Mouse (Mus musculus): ENCODE results near the gene Rev3l. TPM values are rescaled to one million over a fixed set of nuclear protein-coding genes. Genes with fewer than 3 reads are reported as not detected.
"Not testable (repeated sequence)": the region's sequence is repeated elsewhere in the genome, so short reads cannot be mapped to it uniquely, and the experiment has no call there.

Rev3l gene
- polyA plus RNA-seq, 1 experiment from 2014 or later: 32.2 TPM

DNA sequence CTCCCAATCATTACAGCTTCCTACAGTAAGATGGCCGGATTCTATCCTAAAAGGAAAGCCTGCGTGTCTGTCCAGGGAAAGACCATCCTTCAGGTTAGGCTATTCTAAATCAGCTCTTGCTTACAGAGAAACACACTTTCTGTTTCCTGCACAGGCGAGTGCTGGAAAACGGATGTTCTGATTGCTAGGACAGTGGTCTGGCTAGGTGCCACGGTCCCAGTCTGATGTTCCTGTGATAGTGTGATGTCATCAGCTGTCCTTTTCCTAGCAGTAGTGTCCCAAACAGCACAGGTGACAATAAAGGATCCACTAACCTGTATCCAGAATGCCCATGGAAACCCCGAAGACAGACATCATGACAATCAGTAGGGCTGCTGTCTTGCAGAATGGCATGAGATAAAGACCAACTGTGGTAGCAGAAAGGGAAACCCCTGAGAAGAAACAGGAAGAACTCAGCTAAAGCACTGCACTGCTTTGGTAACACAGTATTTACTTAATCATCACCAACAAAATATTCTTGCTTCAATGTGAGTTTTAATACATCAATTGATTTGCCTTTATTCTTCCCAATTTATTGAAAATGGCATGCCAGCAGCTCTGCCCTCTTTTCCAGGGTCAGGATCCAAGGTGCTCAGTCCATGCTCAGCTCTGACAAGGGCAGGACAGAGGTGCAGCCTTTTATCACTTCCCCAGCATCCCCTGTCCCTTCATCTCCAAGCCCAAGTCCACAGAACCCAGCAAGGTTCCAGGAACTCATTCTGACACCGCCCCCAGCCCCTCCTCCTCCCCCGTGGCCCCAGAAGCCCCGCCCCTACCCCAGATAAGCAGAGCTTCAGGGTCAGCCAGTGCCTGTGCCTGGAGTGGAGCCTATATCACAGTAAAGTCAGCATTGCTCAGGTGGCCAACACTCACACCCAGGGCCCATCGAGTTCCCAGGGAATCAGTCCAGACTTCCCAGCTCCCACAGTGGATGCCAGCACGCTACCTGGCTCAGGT, 162.1 kb downstream of the Rev3l start:
- Histone ChIP-seq H3K36me3 (ENCODE audit: control insufficient read depth, insufficient read depth, low read length) (no peaks in the 10 kb centered on the region), H3K27me3 (replicated peaks; ENCODE audit: control insufficient read depth, insufficient read depth, low read length) (no peaks in the 10 kb centered on the region), H3K9me3 (ENCODE audit: control insufficient read depth, low read length) (no peaks in the 10 kb centered on the region), H3K27ac (ENCODE audit: low read depth, low read length) (no peak overlapping the region), H3K4me2 (ENCODE audit: low read length) (no peak overlapping the region), H3K9ac (ENCODE audit: low read depth, low read length) (no peak overlapping the region), H3K4me1 (ENCODE audit: control insufficient read depth, insufficient read depth, low read depth, low read length) (peaks cover 5% of the 10 kb centered on the region; the same call in 1 of the 2 replicates), H3K4me3 (ENCODE audit: low read length) (no peak overlapping the region)
- ATAC-seq: no peak
- WGBS: 79% methylated on average over 11 of the region's 11 CpGs

DNA sequence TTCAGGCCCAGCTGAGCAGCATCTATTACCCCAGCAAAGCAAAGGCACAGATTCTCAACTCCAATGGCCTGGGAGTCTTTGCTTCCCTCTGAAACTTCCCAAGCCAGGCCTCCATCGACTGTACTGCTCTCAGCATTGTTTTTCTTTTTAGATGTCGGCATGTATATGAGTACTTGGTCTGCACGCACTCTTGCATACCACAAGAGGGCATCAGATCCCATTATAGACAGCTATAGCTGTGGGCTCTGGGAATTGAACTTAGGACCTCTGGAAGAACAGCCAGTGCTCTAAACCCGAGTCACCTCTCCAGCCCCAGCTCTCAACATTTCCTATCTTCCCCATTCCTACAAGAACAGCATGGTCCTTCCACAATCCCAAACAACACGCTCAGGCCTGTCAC, 164.6 kb downstream of the Rev3l start:
- no peak overlapping the region for H3K4me3 ChIP-seq (ENCODE audit: low read length)
- no peak for ATAC-seq
- H3K27ac ChIP-seq (ENCODE audit: low read depth, low read length): no peak overlapping the region
- H3K9me3 ChIP-seq (ENCODE audit: control insufficient read depth, low read length): no peaks in the 10 kb centered on the region
- peaks cover 5% of the 10 kb centered on the region; the same call in 1 of the 2 replicates for H3K4me1 ChIP-seq (ENCODE audit: control insufficient read depth, insufficient read depth, low read depth, low read length)
- 87% methylated on average over 5 of the region's 5 CpGs for WGBS
- H3K27me3 ChIP-seq (replicated peaks; ENCODE audit: control insufficient read depth, insufficient read depth, low read length): no peaks in the 10 kb centered on the region
- H3K4me2 ChIP-seq (ENCODE audit: low read length): no peak overlapping the region
- no peaks in the 10 kb centered on the region for H3K36me3 ChIP-seq (ENCODE audit: control insufficient read depth, insufficient read depth, low read length)
- H3K9ac ChIP-seq (ENCODE audit: low read depth, low read length): no peak overlapping the region

DNA sequence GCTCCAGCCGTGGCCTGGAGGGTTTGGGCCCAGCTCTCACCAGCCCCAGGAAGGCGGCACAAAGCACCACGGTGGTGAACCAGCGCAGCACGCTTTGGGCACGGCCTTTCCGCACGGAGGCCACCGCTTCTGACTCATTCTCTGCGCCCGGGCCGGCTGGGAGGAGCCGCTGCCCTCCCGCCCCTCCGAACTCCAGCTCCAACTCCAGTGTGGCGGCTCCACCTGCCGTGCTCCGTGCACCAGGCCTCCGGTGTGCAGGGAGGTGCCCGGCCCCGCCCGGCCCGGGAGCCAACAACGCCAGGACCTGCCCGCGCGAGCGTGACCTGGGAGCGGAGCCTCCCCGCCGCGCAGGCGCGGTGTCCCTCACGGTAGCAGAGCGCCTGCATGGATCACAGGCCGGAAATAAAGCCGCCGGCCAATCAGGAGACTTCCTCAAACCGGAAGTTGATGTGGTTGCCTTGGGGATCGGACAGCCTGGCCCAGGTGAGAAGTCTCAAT, 167.0 kb downstream of the Rev3l start, which contains the start of gene Mfsd4b4:
Gene Mfsd4b4 (minus strand): TSS at position 365 of the 498 bp plus-strand sequence.
- H3K36me3 ChIP-seq (ENCODE audit: control insufficient read depth, insufficient read depth, low read length): no peaks in the 10 kb centered on the region
- H3K27ac ChIP-seq (ENCODE audit: low read depth, low read length): peak within 1 kb of the TSS; percentile 81
- H3K4me2 ChIP-seq (ENCODE audit: low read length): peak within 1 kb of the TSS; percentile 73
- peak within 1 kb of the TSS; percentile 81 for H3K9ac ChIP-seq (ENCODE audit: low read depth, low read length)
- H3K27me3 ChIP-seq (replicated peaks; ENCODE audit: control insufficient read depth, insufficient read depth, low read length): no peaks in the 10 kb centered on the region
- WGBS: under 1% methylated on average over 40 of the region's 41 CpGs
- H3K9me3 ChIP-seq (ENCODE audit: control insufficient read depth, low read length): no peaks in the 10 kb centered on the region
- peak within 1 kb of the TSS; percentile 66 for H3K4me3 ChIP-seq (ENCODE audit: low read length)
- ATAC-seq: peak; percentile 98
- peaks cover 5% of the 10 kb centered on the region; the same call in 1 of the 2 replicates for H3K4me1 ChIP-seq (ENCODE audit: control insufficient read depth, insufficient read depth, low read depth, low read length)

DNA sequence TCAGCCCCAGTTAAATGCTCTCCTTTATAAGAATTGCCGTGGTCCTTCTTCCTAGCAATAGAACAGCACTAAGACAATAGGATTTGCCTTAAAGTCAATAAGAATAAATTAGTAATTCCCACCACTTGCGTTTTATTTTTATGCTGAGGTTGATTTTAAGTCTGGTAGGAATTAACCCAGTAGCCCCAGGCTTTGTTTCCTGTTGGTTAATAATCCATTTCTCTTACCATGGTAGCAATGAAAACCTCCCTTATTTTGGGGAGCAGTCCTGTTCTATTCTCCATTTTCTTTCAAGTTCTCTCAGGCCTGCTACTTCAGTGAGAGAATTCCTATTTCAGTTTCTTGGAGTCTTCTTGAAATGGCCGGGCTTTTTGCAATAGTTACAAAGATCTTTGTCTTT, 172.3 kb downstream of the Rev3l start:
- Histone ChIP-seq H3K36me3 (ENCODE audit: control insufficient read depth, insufficient read depth, low read length) (no peaks in the 10 kb centered on the region), H3K27ac (ENCODE audit: low read depth, low read length) (no peak overlapping the region), H3K9ac (ENCODE audit: low read depth, low read length) (no peak overlapping the region), H3K27me3 (replicated peaks; ENCODE audit: control insufficient read depth, insufficient read depth, low read length) (no peaks in the 10 kb centered on the region), H3K4me3 (ENCODE audit: low read length) (no peak overlapping the region), H3K9me3 (ENCODE audit: control insufficient read depth, low read length) (no peaks in the 10 kb centered on the region), H3K4me2 (ENCODE audit: low read length) (no peak overlapping the region), H3K4me1 (ENCODE audit: control insufficient read depth, insufficient read depth, low read depth, low read length) (no peaks in the 10 kb centered on the region)
- 75% methylated on average over 3 of the region's 3 CpGs for WGBS
- no peak for ATAC-seq

DNA sequence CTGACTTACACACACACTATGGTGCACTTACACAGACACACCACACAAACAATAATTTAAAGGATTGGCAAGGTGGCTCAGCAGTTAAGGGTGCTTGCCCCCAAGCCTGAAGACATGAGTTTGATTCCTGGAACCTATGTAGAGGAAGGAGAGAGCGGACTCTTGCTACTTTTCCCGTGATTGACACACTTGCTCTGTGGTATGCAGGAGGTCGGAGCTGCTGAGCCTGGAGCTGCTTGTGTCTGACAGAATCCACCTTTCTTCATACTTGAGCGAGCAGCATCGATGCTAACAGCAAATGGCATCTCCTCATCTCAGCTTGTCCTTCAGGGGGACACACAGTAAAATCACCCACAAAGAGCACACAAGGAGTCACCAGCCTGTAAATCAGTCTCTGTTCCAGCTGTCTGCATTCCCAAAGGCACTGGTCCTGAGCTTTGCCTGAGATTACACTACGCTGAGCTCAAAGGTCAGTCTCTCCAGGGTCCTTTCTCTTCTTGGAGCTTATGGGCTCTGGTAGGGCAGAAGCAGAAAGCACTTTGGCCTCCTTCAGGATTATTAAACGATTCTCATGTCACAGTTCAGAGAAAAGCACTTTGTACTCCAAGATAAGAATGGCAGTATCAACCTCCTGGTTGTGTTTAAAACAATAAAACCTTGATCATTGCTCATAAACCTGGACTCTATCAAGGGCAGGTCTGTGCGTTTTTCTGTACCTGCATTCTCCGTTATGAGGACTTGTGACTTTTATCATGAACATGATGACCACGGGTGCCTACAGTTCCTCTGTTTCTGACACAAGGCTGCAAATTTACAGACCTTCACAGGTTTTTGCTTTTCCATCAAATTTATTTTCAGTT, 175.1 kb downstream of the Rev3l start:
- H3K4me2 ChIP-seq (ENCODE audit: low read length): no peak overlapping the region
- H3K4me1 ChIP-seq (ENCODE audit: control insufficient read depth, insufficient read depth, low read depth, low read length): no peaks in the 10 kb centered on the region
- no peak overlapping the region for H3K4me3 ChIP-seq (ENCODE audit: low read length)
- H3K27me3 ChIP-seq (replicated peaks; ENCODE audit: control insufficient read depth, insufficient read depth, low read length): no peaks in the 10 kb centered on the region
- no peaks in the 10 kb centered on the region for H3K36me3 ChIP-seq (ENCODE audit: control insufficient read depth, insufficient read depth, low read length)
- H3K9me3 ChIP-seq (ENCODE audit: control insufficient read depth, low read length): no peaks in the 10 kb centered on the region
- no peak for ATAC-seq
- WGBS: 80% methylated on average over 10 of the region's 10 CpGs
- no peak overlapping the region for H3K9ac ChIP-seq (ENCODE audit: low read depth, low read length)
- no peak overlapping the region for H3K27ac ChIP-seq (ENCODE audit: low read depth, low read length)

DNA sequence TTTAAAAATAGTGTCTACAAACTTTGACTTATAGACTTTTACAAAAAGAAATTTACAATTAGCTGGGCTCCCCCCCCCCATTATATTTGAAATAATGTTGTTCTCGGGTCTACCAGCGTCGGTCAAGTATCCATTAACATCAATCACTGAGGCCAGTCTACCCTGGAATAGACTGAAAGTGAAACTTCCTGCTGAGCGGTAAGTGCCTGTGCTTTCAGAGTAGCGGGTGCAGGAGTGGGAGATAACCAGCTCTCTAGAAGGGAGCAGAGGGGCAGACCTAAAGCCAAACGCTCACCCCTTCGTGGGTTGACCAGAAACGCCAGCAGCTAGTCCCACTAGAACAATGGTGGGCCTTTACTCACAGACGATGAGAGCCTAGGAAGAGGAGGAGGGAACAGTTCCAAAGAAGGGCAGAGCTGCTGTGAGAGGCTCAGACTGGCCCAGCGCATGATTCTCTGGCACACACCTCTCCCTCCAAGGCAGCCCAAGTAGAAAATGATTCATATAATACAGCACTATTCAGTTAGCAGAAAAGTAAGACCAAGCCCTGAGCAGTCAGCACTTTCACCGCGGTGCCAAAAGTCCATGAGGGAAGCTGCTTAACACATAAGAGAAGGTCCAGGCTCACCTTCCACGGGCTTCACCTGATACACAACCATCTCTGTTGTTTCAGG, 177.0 kb downstream of the Rev3l start:
- WGBS: 75% methylated on average over 13 of the region's 13 CpGs
- no peak for ATAC-seq
- H3K36me3 ChIP-seq (ENCODE audit: control insufficient read depth, insufficient read depth, low read length): no peaks in the 10 kb centered on the region
- H3K27ac ChIP-seq (ENCODE audit: low read depth, low read length): no peak overlapping the region
- H3K9me3 ChIP-seq (ENCODE audit: control insufficient read depth, low read length): no peaks in the 10 kb centered on the region
- no peak overlapping the region for H3K4me2 ChIP-seq (ENCODE audit: low read length)
- H3K9ac ChIP-seq (ENCODE audit: low read depth, low read length): no peak overlapping the region
- no peak overlapping the region for H3K4me3 ChIP-seq (ENCODE audit: low read length)
- no peaks in the 10 kb centered on the region for H3K27me3 ChIP-seq (replicated peaks; ENCODE audit: control insufficient read depth, insufficient read depth, low read length)
- H3K4me1 ChIP-seq (ENCODE audit: control insufficient read depth, insufficient read depth, low read depth, low read length): no peaks in the 10 kb centered on the region

DNA sequence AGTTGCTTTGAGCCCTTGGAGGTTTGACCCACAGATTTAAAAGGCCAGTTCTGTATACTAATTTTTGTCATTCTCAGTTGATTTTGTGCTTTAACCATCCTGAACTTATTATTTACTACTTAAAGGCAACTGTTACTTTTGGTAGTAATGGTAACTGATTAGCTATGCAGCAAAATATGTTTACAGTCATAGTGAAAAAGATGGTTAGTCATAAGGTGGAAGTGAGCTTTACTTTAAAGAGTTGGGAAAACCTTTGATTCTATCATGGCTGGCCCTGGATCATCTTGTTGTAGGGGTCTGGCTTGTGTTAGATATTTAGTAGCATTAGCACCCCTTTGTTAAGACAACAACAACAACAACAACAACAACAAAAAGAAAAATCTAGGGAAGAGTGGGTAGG, 180.7 kb downstream of the Rev3l start:
- Histone ChIP-seq H3K36me3 (ENCODE audit: control insufficient read depth, insufficient read depth, low read length) (no peaks in the 10 kb centered on the region), H3K9ac (ENCODE audit: low read depth, low read length) (no peak overlapping the region), H3K9me3 (ENCODE audit: control insufficient read depth, low read length) (no peaks in the 10 kb centered on the region), H3K27me3 (replicated peaks; ENCODE audit: control insufficient read depth, insufficient read depth, low read length) (no peaks in the 10 kb centered on the region), H3K27ac (ENCODE audit: low read depth, low read length) (no peak overlapping the region), H3K4me3 (ENCODE audit: low read length) (no peak overlapping the region), H3K4me2 (ENCODE audit: low read length) (no peak overlapping the region), H3K4me1 (ENCODE audit: control insufficient read depth, insufficient read depth, low read depth, low read length) (no peaks in the 10 kb centered on the region)
- ATAC-seq: no peak

DNA sequence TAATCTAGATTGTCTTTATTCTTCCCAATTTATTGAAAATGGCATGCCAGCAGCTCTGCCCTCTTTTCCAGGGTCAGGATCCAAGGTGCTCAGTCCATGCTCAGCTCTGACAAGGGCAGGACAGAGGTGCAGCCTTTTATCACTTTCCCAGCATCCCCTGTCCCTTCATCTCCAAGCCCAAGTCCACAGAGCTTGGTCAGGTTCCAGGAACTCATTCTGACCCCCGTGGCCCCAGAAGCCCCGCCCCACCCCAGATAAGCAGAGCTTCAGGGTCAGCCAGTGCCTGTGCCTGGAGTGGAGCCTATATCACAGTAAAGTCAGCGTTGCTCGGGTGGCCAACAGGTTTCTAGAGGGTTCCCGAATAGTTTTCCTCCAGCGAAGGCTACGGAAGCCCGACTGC, 192.6 kb downstream of the Rev3l start:
- not testable (repeated sequence) for H3K4me1 ChIP-seq (ENCODE audit: control insufficient read depth, insufficient read depth, low read depth, low read length); H3K36me3 ChIP-seq (ENCODE audit: control insufficient read depth, insufficient read depth, low read length); H3K4me2 ChIP-seq (ENCODE audit: low read length); H3K9me3 ChIP-seq (ENCODE audit: control insufficient read depth, low read length); H3K27ac ChIP-seq (ENCODE audit: low read depth, low read length); ATAC-seq; H3K27me3 ChIP-seq (replicated peaks; ENCODE audit: control insufficient read depth, insufficient read depth, low read length); H3K4me3 ChIP-seq (ENCODE audit: low read length); H3K9ac ChIP-seq (ENCODE audit: low read depth, low read length)
- whole genome bisulfite sequencing: 75% methylated on average over 8 of the region's 8 CpGs
